Mouse (Mus musculus): ENCODE measurements around the gene Rpl12. TPM values are rescaled to one million over a fixed set of nuclear protein-coding genes. Genes with fewer than 3 reads are reported as not detected.
A peak's percentile ranks its signal among the peaks of the same experiment; 100 is the strongest.

The Rpl12 gene
- polyA plus RNA-seq, 1 experiment: 289 TPM

DNA sequence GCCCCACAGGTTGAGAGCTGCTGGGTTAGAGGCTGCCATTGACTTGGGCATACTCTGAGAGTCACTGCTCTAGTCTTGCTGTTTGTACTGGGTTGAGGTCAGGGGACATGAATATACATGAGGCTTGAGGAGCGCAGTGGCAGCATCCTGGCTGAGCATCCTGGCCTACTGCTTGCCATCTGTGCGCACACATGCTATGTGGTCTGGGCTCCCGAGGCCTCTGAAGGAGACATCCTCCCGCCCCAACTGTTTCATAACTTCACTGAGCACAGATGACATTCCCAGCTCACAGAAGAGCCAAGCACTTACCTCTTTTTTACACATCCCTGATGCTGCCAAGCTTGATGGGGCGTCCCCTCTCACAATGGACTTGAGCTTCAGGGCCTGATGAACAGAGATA lies 53.5 kb downstream of the Rpl12 start:
- peak; percentile 92 to 97 for DNase-seq
- Histone ChIP-seq H3K27ac (ENCODE audit: insufficient read depth, low read length) (peak overlapping the region; percentile 88), H3K4me1 (ENCODE audit: control insufficient read depth, insufficient read depth, low read length) (peaks cover 24% of the 10 kb centered on the region; the same call in 1 of the 2 replicates), H3K4me3 (replicated peaks; ENCODE audit: insufficient read depth, low read depth, low read length) (no peak overlapping the region), H3K27me3 (ENCODE audit: control insufficient read depth, insufficient read depth, low read length) (no peaks in the 10 kb centered on the region)
- 6% methylated on average over 5 of the region's 5 CpGs for WGBS
- TF ChIP-seq POLR2A (IDR thresholded peaks at IDR 0.05; ENCODE audit: borderline replicate concordance, insufficient read depth, low read length) (no peak; the same call in 1 of the 2 replicates), CTCF (IDR thresholded peaks at IDR 0.05; ENCODE audit: borderline replicate concordance, insufficient read depth, low read depth, low read length) (no peak)

Other genes starting within 250 kb of the Rpl12 start
- 170 and 186 TPM in 2 replicates for gene Cdk9, start 248.5 kb upstream of the Rpl12 start, polyA plus RNA-seq (2012; rRNA removed)
- 47.0 and 53.2 TPM in 2 replicates for gene Sh2d3c, start 240.5 kb upstream of the Rpl12 start, polyA plus RNA-seq (2012; rRNA removed)
- 5.6 and 7.7 TPM in 2 replicates for gene 6330409D20Rik, start 220.5 kb upstream of the Rpl12 start, polyA plus RNA-seq (2012; rRNA removed)
- gene Tor2a, start 204.3 kb upstream of the Rpl12 start, polyA plus RNA-seq (2012; rRNA removed): 41.6 and 43.8 TPM in 2 replicates
- gene Ttc16, start 185.9 kb upstream of the Rpl12 start, polyA plus RNA-seq (2012; rRNA removed): 2.0 and 2.6 TPM in 2 replicates
- 7.4 and 8.5 TPM in 2 replicates for gene Ptrh1, start 185.8 kb upstream of the Rpl12 start, polyA plus RNA-seq (2012; rRNA removed)
- 0.70 and 1.7 TPM in 2 replicates for gene Cfap157, start 177.1 kb upstream of the Rpl12 start, polyA plus RNA-seq (2012; rRNA removed)
- 889 and 932 TPM in 2 replicates for gene Stxbp1, start 114.3 kb upstream of the Rpl12 start, polyA plus RNA-seq (2012; rRNA removed)
- gene Fam129b, start 85.4 kb upstream of the Rpl12 start, polyA plus RNA-seq (2012; rRNA removed): 23.9 and 24.5 TPM in 2 replicates
- 32.8 and 36.7 TPM in 2 replicates for gene Lrsam1, start 55 bp downstream of the Rpl12 start, polyA plus RNA-seq (2012; rRNA removed)
- 51.3 and 55.0 TPM in 2 replicates for gene Slc2a8, start 20.5 kb downstream of the Rpl12 start, polyA plus RNA-seq (2012; rRNA removed)
- 120 and 133 TPM in 2 replicates for gene Garnl3, start 170.1 kb downstream of the Rpl12 start, polyA plus RNA-seq (2012; rRNA removed)